Mouse (Mus musculus): ENCODE measurements around the gene Nanos2. TPM values are rescaled to one million over a fixed set of nuclear protein-coding genes. Genes with fewer than 3 reads are reported as not detected.

Gene Nanos2
- polyA plus RNA-seq, 1 experiment from 2014 or later = not detected

DNA sequence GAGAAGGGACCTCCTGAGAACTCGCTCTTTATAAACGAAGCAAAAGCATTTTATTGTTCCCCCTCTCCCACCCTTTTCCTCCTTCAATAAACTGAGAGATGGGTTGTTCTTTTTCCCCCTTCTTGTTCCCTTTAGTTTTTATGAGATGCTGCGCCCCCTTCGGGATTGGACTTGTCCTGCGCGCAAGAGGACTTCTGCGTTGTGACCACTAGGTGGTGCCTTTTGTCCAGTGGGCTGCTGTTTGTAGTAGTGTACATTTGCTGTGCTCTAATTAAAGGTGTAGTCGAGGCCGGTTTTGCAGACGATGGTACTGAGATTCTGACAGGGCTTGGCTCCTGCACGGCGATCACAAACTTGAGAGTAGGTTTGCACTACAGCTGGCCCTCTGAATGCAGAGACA, 19.3 kb downstream of the Nanos2 start:
- peaks cover 23% of the 10 kb centered on the region for H3K36me3 ChIP-seq
- no peak for ATAC-seq (ENCODE audit: borderline replicate concordance, extremely low read depth, low FRiP score, low TSS enrichment)
- H3K4me2 ChIP-seq = peak overlapping the region; percentile 94
- no peaks in the 10 kb centered on the region for H3K27me3 ChIP-seq
- peak overlapping the region; percentile 91; the same call in 1 of the 2 replicates for H3K4me3 ChIP-seq
- 6% methylated on average over 12 of the region's 12 CpGs for WGBS
- no peaks in the 10 kb centered on the region for H3K9me3 ChIP-seq
- 0 out of 2 replicates have a peak overlapping the region, but pooled peaks have one; percentile 61 for H3K27ac ChIP-seq
- H3K9ac ChIP-seq = no peak overlapping the region
- peaks cover 62% of the 10 kb centered on the region for H3K4me1 ChIP-seq

GRCm38 (mm10) chr7:19007026-19007977, 20.1 kb downstream of the Nanos2 start:
- Histone ChIP-seq H3K4me1 (peaks cover 63% of the 10 kb centered on the region), H3K9me3 (no peaks in the 10 kb centered on the region), H3K36me3 (peaks cover 23% of the 10 kb centered on the region), H3K4me2 (peak overlapping the region; percentile 25), H3K9ac (no peak overlapping the region; the same call in 1 of the 2 replicates), H3K27ac (peak overlapping the region; percentile 61), H3K4me3 (no peak overlapping the region; the same call in 1 of the 2 replicates), H3K27me3 (no peaks in the 10 kb centered on the region)
- no peak for ATAC-seq (ENCODE audit: borderline replicate concordance, extremely low read depth, low FRiP score, low TSS enrichment)
- 53% methylated on average over 13 of the region's 13 CpGs for WGBS

- Histone ChIP-seq H3K27ac (no peak overlapping the region), H3K9ac (no peak overlapping the region), H3K4me2 (no peak overlapping the region), H3K36me3 (peaks cover 16% of the 10 kb centered on the region), H3K4me1 (peaks cover 48% of the 10 kb centered on the region), H3K9me3 (no peaks in the 10 kb centered on the region), H3K27me3 (no peaks in the 10 kb centered on the region), H3K4me3 (no peak overlapping the region)
- no peak for ATAC-seq (ENCODE audit: borderline replicate concordance, extremely low read depth, low FRiP score, low TSS enrichment)
- 68% methylated on average over 7 of the region's 7 CpGs for WGBS
Measured at GRCm38 (mm10) chr7:19010581-19010980, 23.4 kb downstream of the Nanos2 start.

GRCm38 (mm10) chr7:19012025-19012621, 24.9 kb downstream of the Nanos2 start:
- Histone ChIP-seq H3K9ac (peak overlapping the region; percentile 53), H3K27me3 (no peaks in the 10 kb centered on the region), H3K4me1 (peaks cover 35% of the 10 kb centered on the region), H3K27ac (peak overlapping the region; percentile 81), H3K9me3 (no peaks in the 10 kb centered on the region), H3K4me2 (peak overlapping the region; percentile 73), H3K36me3 (peaks cover 5% of the 10 kb centered on the region; the same call in 1 of the 2 replicates), H3K4me3 (peak overlapping the region; percentile 36)
- WGBS = 3% methylated on average over 29 of the region's 31 CpGs
- ATAC-seq (ENCODE audit: borderline replicate concordance, extremely low read depth, low FRiP score, low TSS enrichment) = peak; percentile 32; the same call in 1 of the 2 replicates

- no peaks in the 10 kb centered on the region for H3K36me3 ChIP-seq
- H3K27me3 ChIP-seq = no peaks in the 10 kb centered on the region
- H3K4me3 ChIP-seq = no peak overlapping the region
- no peak overlapping the region for H3K27ac ChIP-seq
- no peak for ATAC-seq (ENCODE audit: borderline replicate concordance, extremely low read depth, low FRiP score, low TSS enrichment)
- H3K9me3 ChIP-seq = no peaks in the 10 kb centered on the region
- H3K4me1 ChIP-seq = peaks cover 27% of the 10 kb centered on the region
- H3K4me2 ChIP-seq = no peak overlapping the region
- H3K9ac ChIP-seq = no peak overlapping the region
- 32% methylated on average over 2 of the region's 2 CpGs for WGBS
Measured at GRCm38 (mm10) chr7:19012882-19013281, 25.7 kb downstream of the Nanos2 start.

DNA sequence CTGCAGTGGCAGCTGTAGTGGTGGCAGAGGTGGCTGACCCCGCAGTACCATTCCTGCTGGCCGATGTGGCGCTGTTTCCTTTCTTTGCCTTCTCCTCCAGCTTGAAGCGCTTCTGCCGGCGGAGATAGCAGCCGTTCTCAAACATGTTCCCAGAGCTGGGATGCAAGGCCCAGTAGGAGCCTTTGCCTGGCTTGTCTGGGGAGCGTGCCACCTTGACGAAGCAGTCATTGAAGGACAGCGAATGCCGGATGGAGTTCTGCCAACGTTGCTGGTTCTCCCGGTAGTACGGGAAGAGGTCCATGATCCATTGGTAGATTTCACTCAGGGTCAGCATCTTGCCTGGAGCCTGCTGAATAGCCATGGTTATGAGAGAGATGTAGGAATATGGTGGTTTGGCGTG, 27.3 kb downstream of the Nanos2 start:
- 69% methylated on average over 15 of the region's 15 CpGs for WGBS
- no peak for ATAC-seq (ENCODE audit: borderline replicate concordance, extremely low read depth, low FRiP score, low TSS enrichment)
- no peak overlapping the region for H3K4me3 ChIP-seq
- no peak overlapping the region for H3K4me2 ChIP-seq
- no peaks in the 10 kb centered on the region for H3K36me3 ChIP-seq
- no peaks in the 10 kb centered on the region for H3K27me3 ChIP-seq
- no peaks in the 10 kb centered on the region for H3K9me3 ChIP-seq
- H3K4me1 ChIP-seq = peaks cover 18% of the 10 kb centered on the region; the same call in 1 of the 2 replicates
- no peak overlapping the region for H3K27ac ChIP-seq
- no peak overlapping the region for H3K9ac ChIP-seq

GRCm38 (mm10) chr7:19016042-19016441, 28.8 kb downstream of the Nanos2 start:
- Histone ChIP-seq H3K9me3 (no peaks in the 10 kb centered on the region), H3K9ac (no peak overlapping the region), H3K27me3 (peaks cover 5% of the 10 kb centered on the region; the same call in 1 of the 2 replicates), H3K27ac (no peak overlapping the region), H3K4me1 (peaks cover 17% of the 10 kb centered on the region; the same call in 1 of the 2 replicates), H3K36me3 (no peaks in the 10 kb centered on the region), H3K4me3 (no peak overlapping the region), H3K4me2 (no peak overlapping the region)
- 83% methylated on average over 4 of the region's 4 CpGs for WGBS
- ATAC-seq (ENCODE audit: borderline replicate concordance, extremely low read depth, low FRiP score, low TSS enrichment) = no peak

- Histone ChIP-seq H3K4me1 (0 out of 2 replicates have a peak, but pooled peaks cover 6% of the 10 kb centered on the region), H3K36me3 (no peaks in the 10 kb centered on the region), H3K9ac (no peak overlapping the region), H3K4me2 (no peak overlapping the region), H3K27me3 (peaks cover 24% of the 10 kb centered on the region), H3K27ac (no peak overlapping the region), H3K9me3 (no peaks in the 10 kb centered on the region), H3K4me3 (no peak overlapping the region)
- WGBS = 83% methylated on average over 7 of the region's 7 CpGs
- no peak for ATAC-seq (ENCODE audit: borderline replicate concordance, extremely low read depth, low FRiP score, low TSS enrichment)
Measured at GRCm38 (mm10) chr7:19017909-19018308, 30.7 kb downstream of the Nanos2 start.

- Histone ChIP-seq H3K27ac (no peak overlapping the region), H3K4me3 (no peak overlapping the region), H3K9ac (no peak overlapping the region), H3K4me1 (peaks cover 24% of the 10 kb centered on the region), H3K36me3 (no peaks in the 10 kb centered on the region), H3K27me3 (peaks cover 34% of the 10 kb centered on the region), H3K4me2 (no peak overlapping the region), H3K9me3 (no peaks in the 10 kb centered on the region)
- ATAC-seq (ENCODE audit: borderline replicate concordance, extremely low read depth, low FRiP score, low TSS enrichment) = no peak
- WGBS = 7% methylated on average over 8 of the region's 8 CpGs
Measured at GRCm38 (mm10) chr7:19021048-19021447, 33.8 kb downstream of the Nanos2 start.

DNA sequence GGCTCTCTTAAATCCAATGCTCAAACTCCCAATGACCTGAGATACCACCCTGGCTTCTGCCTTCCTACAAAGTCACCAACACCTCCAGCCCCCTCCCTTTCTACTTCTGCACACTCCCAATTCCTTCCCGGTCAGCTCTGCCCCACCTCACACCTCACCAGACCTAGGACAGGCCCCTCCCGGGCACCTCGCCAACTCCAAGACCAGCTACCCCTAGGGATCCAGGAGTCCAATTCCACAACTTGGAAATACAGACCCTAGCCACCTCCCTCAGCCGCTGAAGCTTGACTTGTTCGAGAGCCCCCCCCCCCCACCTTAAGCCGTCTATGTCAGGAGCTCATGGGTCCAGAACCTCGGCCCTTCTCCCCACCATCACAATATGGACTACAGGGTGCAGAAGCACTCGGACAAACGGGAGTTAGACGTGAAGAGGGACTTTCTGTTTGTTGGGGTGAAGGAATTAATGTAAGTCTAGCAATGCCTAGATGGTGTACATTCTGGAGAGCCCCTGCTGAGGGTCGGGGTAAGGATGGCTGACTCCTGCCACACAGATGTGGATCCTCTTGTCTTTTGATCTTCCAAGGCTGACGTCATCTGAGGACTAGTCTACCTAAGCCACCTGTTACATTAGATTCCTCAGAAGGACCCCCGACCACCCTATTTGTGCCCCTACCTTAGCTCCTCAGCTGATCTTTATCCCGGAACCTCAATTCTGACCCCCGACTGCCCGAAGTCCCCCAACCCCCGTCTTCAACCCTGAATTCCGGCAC, 35.2 kb downstream of the Nanos2 start:
- Histone ChIP-seq H3K9me3 (no peaks in the 10 kb centered on the region), H3K4me2 (peak overlapping the region; percentile 47; the same call in 1 of the 2 replicates), H3K9ac (no peak overlapping the region), H3K36me3 (no peaks in the 10 kb centered on the region), H3K4me1 (peaks cover 29% of the 10 kb centered on the region), H3K4me3 (peak overlapping the region; percentile 93; the same call in 1 of the 2 replicates), H3K27me3 (peaks cover 34% of the 10 kb centered on the region), H3K27ac (no peak overlapping the region)
- 39% methylated on average over 18 of the region's 18 CpGs for WGBS
- no peak for ATAC-seq (ENCODE audit: borderline replicate concordance, extremely low read depth, low FRiP score, low TSS enrichment)

DNA sequence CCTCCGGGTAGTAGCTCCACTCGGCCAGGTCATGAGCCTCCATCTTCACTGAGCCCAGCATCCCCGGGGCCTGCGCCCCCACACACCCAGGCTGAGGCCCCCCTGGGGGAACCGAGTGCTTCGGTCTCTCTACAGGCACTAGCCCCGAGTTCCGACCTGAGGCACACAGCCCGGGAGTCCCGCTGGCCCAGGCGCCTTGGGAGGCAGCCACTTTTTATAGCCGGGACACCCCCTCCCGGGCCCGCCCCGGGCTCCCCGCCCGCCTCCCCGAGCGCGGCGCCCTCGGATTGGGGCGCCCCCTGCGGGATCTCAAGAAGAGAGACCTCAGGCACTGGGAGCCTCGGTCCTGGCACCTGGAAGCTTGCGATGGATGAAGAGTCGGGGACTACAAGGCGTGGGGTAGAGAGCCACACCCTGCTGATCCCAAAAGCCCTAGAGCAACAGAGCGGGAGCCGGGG, 36.2 kb downstream of the Nanos2 start, which contains the start of gene Foxa3:
Gene Foxa3, minus strand, starts transcription at position 182 of the 458 bp plus-strand sequence.
- peaks cover 29% of the 10 kb centered on the region for H3K4me1 ChIP-seq
- H3K36me3 ChIP-seq = no peaks in the 10 kb centered on the region
- H3K27me3 ChIP-seq = peaks cover 34% of the 10 kb centered on the region
- 2% methylated on average over 30 of the region's 30 CpGs for WGBS
- H3K4me3 ChIP-seq = peak within 1 kb of the TSS; percentile 93
- ATAC-seq (ENCODE audit: borderline replicate concordance, extremely low read depth, low FRiP score, low TSS enrichment) = peak; percentile 15; the same call in 1 of the 2 replicates
- H3K9me3 ChIP-seq = no peaks in the 10 kb centered on the region
- peak within 1 kb of the TSS; percentile 67 for H3K4me2 ChIP-seq
- peak within 1 kb of the TSS; percentile 26; the same call in 1 of the 2 replicates for H3K27ac ChIP-seq
- H3K9ac ChIP-seq = peak within 1 kb of the TSS; percentile 93

All from lung, embryonic 15.5 days (tissue).